Mouse (Mus musculus): ENCODE results near the gene Nxph3.

DNA sequence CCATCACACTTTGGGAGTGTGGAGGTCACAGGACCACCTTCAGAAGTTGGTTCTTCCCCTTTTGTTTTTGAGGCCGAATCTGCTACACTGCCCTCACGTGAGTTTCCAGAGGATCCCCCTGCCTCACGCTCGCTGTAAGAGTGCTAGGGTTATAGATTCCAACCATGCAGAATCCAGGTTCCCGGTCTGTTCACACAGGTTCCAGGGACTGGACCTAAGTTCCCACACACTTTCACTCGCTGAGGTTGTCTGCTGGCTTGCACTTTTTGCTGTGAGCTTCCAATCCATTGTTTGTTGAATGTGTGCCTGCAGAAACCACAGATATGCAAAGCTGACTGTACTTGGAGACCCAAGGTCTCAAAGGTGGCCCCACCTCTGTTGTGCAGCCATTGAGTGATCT lies 42.7 kb upstream of the Nxph3 start:
- TF ChIP-seq CTCF (IDR thresholded peaks at IDR 0.05; ENCODE audit: low read depth) (no peak), EP300 (IDR thresholded peaks at IDR 0.05; ENCODE audit: low read depth) (no peak)

Measured in liver, postnatal 0 days (tissue).